Mouse (Mus musculus) stomach, embryonic 15.5 days (tissue): ENCODE results near the gene Bcl2a1b. TPM values are rescaled to one million over a fixed set of nuclear protein-coding genes. Genes with fewer than 3 reads are reported as not detected.
A peak's percentile ranks its signal among the peaks of the same experiment; 100 is the strongest.
"Not testable (repeated sequence)": the region's sequence is repeated elsewhere in the genome, so short reads cannot be mapped to it uniquely, and the experiment has no call there.

Source experiments
- ATAC-seq: fragments of 200-750 bp; cut with Nextera tagmentation; 2 replicates; pipeline ENCODE4 v1.8.0; 2017; ENCODE audit warnings: low read depth, moderate number of reproducible peaks, moderate TSS enrichment; ENCODE audit not compliant: insufficient read depth, low FRiP score
- H3K27ac ChIP-seq: fragments of 300-500 bp; sonication (generic); 2 replicates; pipeline ENCODE4 v1.5.1; 2015; ENCODE audit warnings: mild to moderate bottlenecking, inconsistent platforms
- H3K27me3 ChIP-seq: fragments of 300-500 bp; sonication (generic); replicated peaks from 2 replicates; pipeline ENCODE4 v1.6.1; 2015; ENCODE audit warnings: inconsistent platforms
- H3K36me3 ChIP-seq: fragments of 300-500 bp; sonication (generic); 2 replicates; pipeline ENCODE4 v1.6.1; 2015; ENCODE audit warnings: inconsistent platforms
- H3K4me1 ChIP-seq: fragments of 300-500 bp; sonication (generic); 2 replicates; pipeline ENCODE4 v1.6.1; 2015; ENCODE audit warnings: inconsistent platforms
- H3K4me2 ChIP-seq: fragments of 300-500 bp; sonication (generic); 2 replicates; pipeline ENCODE4 v1.6.1; 2015; ENCODE audit warnings: mild to moderate bottlenecking, inconsistent platforms
- H3K4me3 ChIP-seq: fragments of 300-500 bp; sonication (generic); replicated peaks from 2 replicates; pipeline ENCODE4 v1.5.1; 2015; ENCODE audit warnings: inconsistent platforms
- H3K9ac ChIP-seq: fragments of 300-500 bp; sonication (generic); 2 replicates; pipeline ENCODE4 v1.6.1; 2015; ENCODE audit warnings: inconsistent platforms
- H3K9me3 ChIP-seq: fragments of 300-500 bp; sonication (generic); 2 replicates; pipeline ENCODE4 v1.6.1; 2016; ENCODE audit warnings: inconsistent platforms
- WGBS: fragments of 180-500 bp; shearing (Covaris S2); methylation state at CpG from one replicate; pipeline ENCODE4 v1.1.7; 2015; 5-methylcytosine and 5-hydroxymethylcytosine counted together
- polyA plus RNA-seq: library from polyadenylated mRNA; unstranded; fragments of >200 nt; fragmentation: Nextera tagmentation; extraction: Ambion mirVana; gene quantifications from 2 replicates; pipeline ENCODE4 v1.2.1, GENCODE M21; 2015

Bcl2a1b gene
- 3.2 and 4.7 TPM in 2 replicates for polyA plus RNA-seq

- not testable (repeated sequence) for H3K4me3 ChIP-seq, H3K27me3 ChIP-seq, H3K4me2 ChIP-seq, H3K4me1 ChIP-seq, H3K9me3 ChIP-seq, H3K36me3 ChIP-seq, H3K9ac ChIP-seq, H3K27ac ChIP-seq, ATAC-seq
- WGBS = 77% methylated on average over 5 of the region's 5 CpGs
These were observed at the start of gene Bcl2a1b, which contains the start of gene Gm29094 for GRCm38 (mm10) chr9:89198969-89199416. Gene Bcl2a1b, plus strand, starts transcription at chr9:89199209. Gene Gm29094, plus strand, starts transcription at chr9:89199379.

GRCm38 (mm10) chr9:89172539-89172938, 26.5 kb upstream of the Bcl2a1b start:
- not testable (repeated sequence) for H3K4me1 ChIP-seq, H3K9me3 ChIP-seq, H3K27ac ChIP-seq, ATAC-seq, H3K27me3 ChIP-seq, H3K9ac ChIP-seq, H3K36me3 ChIP-seq, H3K4me3 ChIP-seq, H3K4me2 ChIP-seq

- H3K9me3 ChIP-seq, H3K36me3 ChIP-seq, ATAC-seq, H3K27ac ChIP-seq, H3K4me3 ChIP-seq, H3K4me2 ChIP-seq, H3K27me3 ChIP-seq, H3K4me1 ChIP-seq, H3K9ac ChIP-seq: not testable (repeated sequence)
- 41% methylated on average over 2 of the region's 3 CpGs for WGBS
These were observed 20.2 kb upstream of the Bcl2a1b start for GRCm38 (mm10) chr9:89178833-89179232.

DNA sequence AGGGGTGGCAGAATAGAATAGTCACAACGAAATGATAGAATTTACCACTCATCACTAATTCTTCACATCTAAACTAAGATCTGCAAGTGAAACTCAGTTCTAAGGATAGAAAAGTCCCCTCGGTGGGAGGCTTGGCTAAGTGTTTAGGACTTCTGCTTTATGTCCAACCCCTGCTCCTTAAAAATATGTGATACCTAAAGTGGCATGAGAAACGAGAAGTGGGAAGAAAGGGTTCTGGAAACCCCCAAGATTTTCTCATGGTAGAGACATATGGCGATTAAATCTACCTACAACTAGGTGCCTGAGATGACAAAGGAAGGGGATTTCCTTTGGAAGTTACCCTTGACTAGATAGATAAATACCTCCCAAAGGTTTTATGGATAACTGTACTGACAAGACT, 19.5 kb upstream of the Bcl2a1b start:
- H3K9me3 ChIP-seq, ATAC-seq, H3K9ac ChIP-seq: not testable (repeated sequence)

GRCm38 (mm10) chr9:89187006-89187405, 12.0 kb upstream of the Bcl2a1b start:
- H3K27me3 ChIP-seq = not testable (repeated sequence)

More for the DNA sequence above, 19.5 kb upstream of the Bcl2a1b start:
- H3K36me3 ChIP-seq, H3K27me3 ChIP-seq, H3K4me3 ChIP-seq, H3K4me2 ChIP-seq, H3K27ac ChIP-seq, H3K4me1 ChIP-seq: not testable (repeated sequence)
- WGBS = 67% methylated on average over 4 of the region's 4 CpGs

GRCm38 (mm10) chr9:89195483-89195882, 3.5 kb upstream of the Bcl2a1b start:
- H3K27ac ChIP-seq, H3K4me1 ChIP-seq, H3K9ac ChIP-seq, H3K4me3 ChIP-seq, H3K27me3 ChIP-seq, H3K9me3 ChIP-seq, H3K36me3 ChIP-seq, H3K4me2 ChIP-seq, ATAC-seq: not testable (repeated sequence)

More at GRCm38 (mm10) chr9:89187006-89187405, 12.0 kb upstream of the Bcl2a1b start:
- not testable (repeated sequence) for H3K4me1 ChIP-seq, H3K9ac ChIP-seq, H3K4me2 ChIP-seq, H3K9me3 ChIP-seq, H3K4me3 ChIP-seq, H3K27ac ChIP-seq, H3K36me3 ChIP-seq, ATAC-seq
- WGBS = 80% methylated on average over 15 of the region's 15 CpGs

DNA sequence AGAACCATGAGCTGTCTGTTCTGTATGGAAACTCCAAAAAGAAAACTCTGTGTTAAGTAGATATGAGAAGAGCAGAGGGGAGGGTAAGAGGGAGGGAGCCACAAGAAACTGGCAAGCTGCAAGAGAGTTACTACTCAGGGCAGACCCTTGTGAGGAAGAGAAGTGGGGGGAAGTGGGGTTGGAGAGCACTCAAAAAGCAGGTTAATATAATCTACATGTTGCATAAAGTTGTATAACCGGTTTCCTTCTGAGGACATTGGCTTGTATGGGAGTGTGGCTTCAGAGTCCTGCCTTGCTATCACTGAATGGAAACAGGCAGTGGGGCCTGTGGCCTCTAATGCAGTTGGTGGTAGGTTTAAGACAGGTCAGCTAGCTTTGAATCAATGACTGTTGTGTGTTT, 1.5 kb upstream of the Bcl2a1b start:
- not testable (repeated sequence) for H3K27ac ChIP-seq, H3K4me1 ChIP-seq, H3K4me3 ChIP-seq, H3K4me2 ChIP-seq, H3K9me3 ChIP-seq, H3K9ac ChIP-seq, H3K27me3 ChIP-seq, H3K36me3 ChIP-seq
- ATAC-seq = peak; percentile 22; the same call in 1 of the 2 replicates
- WGBS = 64% methylated on average over 1 of the region's 1 CpGs

- not testable (repeated sequence) for H3K4me3 ChIP-seq, H3K9me3 ChIP-seq, H3K36me3 ChIP-seq, H3K27me3 ChIP-seq, ATAC-seq, H3K27ac ChIP-seq, H3K9ac ChIP-seq, H3K4me1 ChIP-seq, H3K4me2 ChIP-seq
- WGBS = 78% methylated on average over 3 of the region's 3 CpGs
These were observed 660 bp upstream of the Bcl2a1b start for GRCm38 (mm10) chr9:89198349-89198748.

DNA sequence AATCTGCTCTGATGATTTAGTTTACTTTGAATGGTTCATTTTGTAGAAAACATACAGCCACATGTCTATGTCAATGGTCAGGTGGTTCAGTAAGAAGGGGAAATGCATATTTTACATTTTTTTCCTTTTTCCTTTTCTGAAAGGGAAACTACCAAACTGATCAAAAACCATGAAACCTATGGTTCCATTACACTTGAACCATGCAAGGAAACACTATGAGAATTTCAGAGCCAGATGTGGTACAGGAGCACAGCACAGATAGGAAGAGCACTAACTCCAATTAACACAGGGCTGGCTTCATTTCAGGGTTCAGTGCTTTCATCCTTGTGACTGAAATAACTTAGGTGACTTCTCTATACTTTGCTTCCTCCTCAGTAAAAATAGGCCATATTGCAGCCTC, 3.2 kb downstream of the Bcl2a1b start:
- H3K27me3 ChIP-seq, H3K4me3 ChIP-seq, ATAC-seq, H3K9me3 ChIP-seq, H3K4me2 ChIP-seq, H3K4me1 ChIP-seq, H3K27ac ChIP-seq, H3K9ac ChIP-seq, H3K36me3 ChIP-seq: not testable (repeated sequence)

DNA sequence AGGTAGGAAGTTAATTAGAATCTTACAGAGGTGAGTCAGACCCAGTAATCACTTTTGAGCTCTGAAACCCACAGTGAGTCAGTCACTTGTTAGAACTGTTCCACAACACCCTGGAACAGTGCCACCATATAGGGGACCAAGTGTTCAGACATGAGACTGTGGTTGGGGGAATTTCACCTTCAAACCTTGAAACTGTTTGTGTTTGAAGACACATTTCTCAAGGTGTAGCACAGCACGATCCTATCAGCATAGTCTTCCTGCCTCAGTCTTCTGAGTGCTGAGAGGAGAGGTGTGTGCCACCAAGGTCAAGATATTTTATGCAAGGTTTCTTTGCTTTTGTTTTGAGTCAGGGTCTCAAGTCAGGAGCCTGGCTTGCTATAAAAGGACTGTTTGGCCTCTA, 9.9 kb downstream of the Bcl2a1b start:
- not testable (repeated sequence) for H3K27ac ChIP-seq, H3K4me2 ChIP-seq, H3K9me3 ChIP-seq, H3K4me1 ChIP-seq, H3K36me3 ChIP-seq, H3K27me3 ChIP-seq, H3K9ac ChIP-seq, ATAC-seq, H3K4me3 ChIP-seq
- WGBS = 81% methylated on average over 1 of the region's 1 CpGs

DNA sequence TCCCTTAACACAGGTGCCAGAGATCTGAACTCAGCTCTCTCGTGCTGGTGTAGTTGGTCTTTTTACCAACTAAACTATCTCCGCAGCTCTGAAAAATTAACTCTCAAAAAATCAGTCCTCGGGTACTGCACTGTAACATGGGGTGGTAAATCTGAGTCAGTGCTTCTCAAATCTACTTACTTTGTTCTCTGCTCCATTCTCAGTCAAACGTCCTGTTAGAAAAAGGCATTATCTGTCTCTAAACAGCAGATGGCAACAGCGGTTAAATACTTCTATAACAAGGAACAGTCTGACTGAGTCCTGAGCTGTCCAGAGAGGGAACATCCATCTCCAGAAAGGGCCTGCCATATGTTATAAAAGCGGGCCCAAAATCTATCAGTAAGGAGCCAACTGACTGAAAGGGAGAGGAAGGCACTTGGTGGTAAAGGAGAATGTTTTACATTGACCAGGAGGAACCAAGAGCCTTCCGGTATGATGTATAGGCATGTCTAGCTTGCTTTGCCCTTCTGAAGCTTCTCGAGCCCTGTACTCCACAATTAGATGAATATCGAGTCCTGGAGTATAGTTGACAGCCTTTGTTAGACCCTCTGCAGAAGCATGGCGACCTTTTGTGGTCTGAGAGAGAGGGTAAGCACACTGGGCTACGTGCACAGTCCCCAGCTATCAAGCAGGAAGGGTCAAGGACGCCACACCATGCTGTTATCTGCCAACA, 11.5 kb downstream of the Bcl2a1b start, which contains the start of gene Mthfs:
Gene Mthfs (plus strand): TSS at position 324 of the 712 bp plus-strand sequence.
- not testable (repeated sequence) for H3K9me3 ChIP-seq, H3K9ac ChIP-seq, H3K27me3 ChIP-seq, H3K4me1 ChIP-seq, H3K36me3 ChIP-seq
- H3K4me2 ChIP-seq = peak within 1 kb of the TSS; percentile 45
- peak within 1 kb of the TSS; percentile 75 for H3K27ac ChIP-seq
- peak within 1 kb of the TSS; percentile 33 for H3K4me3 ChIP-seq
- ATAC-seq = peak; percentile 41
- WGBS = 21% methylated on average over 9 of the region's 12 CpGs

- not testable (repeated sequence) for H3K27me3 ChIP-seq, H3K4me1 ChIP-seq, H3K9ac ChIP-seq, H3K9me3 ChIP-seq, H3K36me3 ChIP-seq
- Histone ChIP-seq H3K4me3 (peak overlapping the region; percentile 33), H3K4me2 (peak overlapping the region; percentile 45), H3K27ac (peak overlapping the region; percentile 75; the same call in 1 of the 2 replicates)
- peak; percentile 94 for ATAC-seq
- 8% methylated on average over 6 of the region's 44 CpGs for WGBS
These were observed 12.3 kb downstream of the Bcl2a1b start for GRCm38 (mm10) chr9:89211065-89211858.
